Mouse (Mus musculus): ENCODE data around the gene Macrod2. TPM values are rescaled to one million over a fixed set of nuclear protein-coding genes. Genes with fewer than 3 reads are reported as not detected.

The Macrod2 gene
- polyA plus RNA-seq, 1 experiment, result 3.8 TPM

- no peaks in the 10 kb centered on the region for H3K4me1 ChIP-seq (ENCODE audit: control insufficient read depth, insufficient read depth, insufficient read length, low read length)
- TF ChIP-seq POLR2A (IDR thresholded peaks at IDR 0.05; ENCODE audit: low read depth, low read length), result no peak
- TF ChIP-seq CTCF (IDR thresholded peaks at IDR 0.05; ENCODE audit: extremely low read depth, insufficient read length, insufficient replicate concordance, low read depth, low read length), result no peak
- H3K36me3 ChIP-seq (ENCODE audit: control insufficient read depth, insufficient read depth, low read length), result no peaks in the 10 kb centered on the region
- no peak overlapping the region for H3K4me3 ChIP-seq (ENCODE audit: low read depth, low read length)
- no peaks in the 10 kb centered on the region for H3K27me3 ChIP-seq (ENCODE audit: control insufficient read depth, insufficient read depth, low read length)
- H3K27ac ChIP-seq (ENCODE audit: insufficient read depth, low read depth, low read length), result no peak overlapping the region
- WGBS, result 72% methylated on average over 4 of the region's 4 CpGs
These were observed 1405.1 kb downstream of the Macrod2 start for GRCm38 (mm10) chr2:141800236-141800635.

- Histone ChIP-seq H3K27ac (ENCODE audit: insufficient read depth, low read depth, low read length) (no peak overlapping the region), H3K4me3 (ENCODE audit: low read depth, low read length) (no peak overlapping the region), H3K27me3 (ENCODE audit: control insufficient read depth, insufficient read depth, low read length) (no peaks in the 10 kb centered on the region), H3K4me1 (ENCODE audit: control insufficient read depth, insufficient read depth, insufficient read length, low read length) (no peaks in the 10 kb centered on the region), H3K36me3 (ENCODE audit: control insufficient read depth, insufficient read depth, low read length) (no peaks in the 10 kb centered on the region)
- TF ChIP-seq CTCF (IDR thresholded peaks at IDR 0.05; ENCODE audit: extremely low read depth, insufficient read length, insufficient replicate concordance, low read depth, low read length) (no peak), POLR2A (IDR thresholded peaks at IDR 0.05; ENCODE audit: low read depth, low read length) (no peak)
- WGBS, result 72% methylated on average over 2 of the region's 2 CpGs
These were observed 1405.8 kb downstream of the Macrod2 start for GRCm38 (mm10) chr2:141800909-141801308.

DNA sequence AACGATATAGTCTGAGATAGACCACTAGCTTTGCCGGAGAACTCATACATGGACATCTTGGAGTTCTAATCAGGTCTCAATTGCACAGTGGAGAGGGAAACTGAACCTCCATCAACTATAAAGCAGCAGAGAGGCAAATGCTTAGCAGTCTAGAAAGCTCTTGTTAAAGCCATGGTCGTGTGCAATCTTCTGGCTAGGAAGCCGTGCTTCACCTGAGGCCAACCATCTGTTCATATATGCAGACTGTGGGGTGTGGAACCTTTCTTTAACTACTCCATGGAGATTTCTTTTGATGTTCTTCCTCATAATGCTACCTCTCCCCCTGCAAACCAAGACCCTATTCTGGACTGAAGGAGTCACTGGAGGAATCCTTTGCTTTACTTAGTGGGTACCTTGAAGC, 1421.2 kb downstream of the Macrod2 start:
- Histone ChIP-seq H3K4me1 (ENCODE audit: control insufficient read depth, insufficient read depth, insufficient read length, low read length) (no peaks in the 10 kb centered on the region), H3K4me3 (ENCODE audit: low read depth, low read length) (no peak overlapping the region), H3K36me3 (ENCODE audit: control insufficient read depth, insufficient read depth, low read length) (no peaks in the 10 kb centered on the region), H3K27me3 (ENCODE audit: control insufficient read depth, insufficient read depth, low read length) (no peaks in the 10 kb centered on the region), H3K27ac (ENCODE audit: insufficient read depth, low read depth, low read length) (no peak overlapping the region)
- WGBS, result 82% methylated on average over 4 of the region's 4 CpGs
- no peak for TF ChIP-seq POLR2A (IDR thresholded peaks at IDR 0.05; ENCODE audit: low read depth, low read length)
- no peak for TF ChIP-seq CTCF (IDR thresholded peaks at IDR 0.05; ENCODE audit: extremely low read depth, insufficient read length, insufficient replicate concordance, low read depth, low read length)

DNA sequence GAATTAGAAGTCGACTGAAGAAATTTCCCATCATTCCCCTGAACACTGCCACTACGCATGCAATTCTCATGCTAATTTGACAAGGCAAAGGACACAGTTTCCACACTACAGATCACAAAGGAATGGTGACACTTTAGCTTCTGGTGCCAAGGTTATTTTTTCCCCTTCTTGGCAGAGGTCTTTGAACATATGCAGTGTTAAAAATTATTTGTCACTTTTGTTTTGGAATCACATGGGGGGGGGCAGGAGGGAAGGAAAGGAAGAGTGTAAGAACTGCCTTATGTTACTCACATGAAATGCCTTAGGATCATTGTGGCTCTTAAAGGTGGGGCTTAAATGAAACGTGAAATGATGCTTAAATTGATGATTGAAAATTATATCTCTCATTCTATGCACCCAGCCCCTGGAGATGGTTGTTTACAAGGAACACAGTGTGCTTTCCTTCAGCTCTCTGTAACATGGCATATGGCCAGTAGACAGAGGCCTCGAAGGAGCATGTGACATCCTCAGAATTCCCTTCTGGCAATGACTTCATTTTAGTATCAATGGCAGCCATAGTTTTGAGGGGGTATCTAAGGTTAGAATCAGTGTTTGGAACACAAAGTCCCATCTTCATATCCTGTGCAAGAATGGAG, 1422.6 kb downstream of the Macrod2 start:
- H3K4me3 ChIP-seq (ENCODE audit: low read depth, low read length), result no peak overlapping the region
- no peaks in the 10 kb centered on the region for H3K36me3 ChIP-seq (ENCODE audit: control insufficient read depth, insufficient read depth, low read length)
- 67% methylated on average over 4 of the region's 4 CpGs for WGBS
- H3K27me3 ChIP-seq (ENCODE audit: control insufficient read depth, insufficient read depth, low read length), result no peaks in the 10 kb centered on the region
- no peak overlapping the region for H3K27ac ChIP-seq (ENCODE audit: insufficient read depth, low read depth, low read length)
- no peak for TF ChIP-seq POLR2A (IDR thresholded peaks at IDR 0.05; ENCODE audit: low read depth, low read length)
- no peak for TF ChIP-seq CTCF (IDR thresholded peaks at IDR 0.05; ENCODE audit: extremely low read depth, insufficient read length, insufficient replicate concordance, low read depth, low read length)
- no peaks in the 10 kb centered on the region for H3K4me1 ChIP-seq (ENCODE audit: control insufficient read depth, insufficient read depth, insufficient read length, low read length)

GRCm38 (mm10) chr2:141820795-141821194, 1425.7 kb downstream of the Macrod2 start:
- no peak for TF ChIP-seq POLR2A (IDR thresholded peaks at IDR 0.05; ENCODE audit: low read depth, low read length)
- no peak for TF ChIP-seq CTCF (IDR thresholded peaks at IDR 0.05; ENCODE audit: extremely low read depth, insufficient read length, insufficient replicate concordance, low read depth, low read length)
- Histone ChIP-seq H3K4me3 (ENCODE audit: low read depth, low read length) (no peak overlapping the region), H3K4me1 (ENCODE audit: control insufficient read depth, insufficient read depth, insufficient read length, low read length) (no peaks in the 10 kb centered on the region)

GRCm38 (mm10) chr2:141825606-141826495, 1430.7 kb downstream of the Macrod2 start:
- H3K4me3 ChIP-seq (ENCODE audit: low read depth, low read length), result no peak overlapping the region
- H3K27ac ChIP-seq (ENCODE audit: insufficient read depth, low read depth, low read length), result no peak overlapping the region
- H3K4me1 ChIP-seq (ENCODE audit: control insufficient read depth, insufficient read depth, insufficient read length, low read length), result no peaks in the 10 kb centered on the region
- 60% methylated on average over 8 of the region's 8 CpGs for WGBS
- TF ChIP-seq CTCF (IDR thresholded peaks at IDR 0.05; ENCODE audit: extremely low read depth, insufficient read length, insufficient replicate concordance, low read depth, low read length), result no peak
- no peak for TF ChIP-seq POLR2A (IDR thresholded peaks at IDR 0.05; ENCODE audit: low read depth, low read length)
- H3K27me3 ChIP-seq (ENCODE audit: control insufficient read depth, insufficient read depth, low read length), result no peaks in the 10 kb centered on the region
- H3K36me3 ChIP-seq (ENCODE audit: control insufficient read depth, insufficient read depth, low read length), result no peaks in the 10 kb centered on the region

More at GRCm38 (mm10) chr2:141820795-141821194, 1425.7 kb downstream of the Macrod2 start:
- H3K27me3 ChIP-seq (ENCODE audit: control insufficient read depth, insufficient read depth, low read length), result no peaks in the 10 kb centered on the region
- no peak overlapping the region for H3K27ac ChIP-seq (ENCODE audit: insufficient read depth, low read depth, low read length)
- H3K36me3 ChIP-seq (ENCODE audit: control insufficient read depth, insufficient read depth, low read length), result no peaks in the 10 kb centered on the region

GRCm38 (mm10) chr2:141830496-141830895, 1435.4 kb downstream of the Macrod2 start:
- WGBS, result 49% methylated on average over 2 of the region's 2 CpGs
- H3K4me3 ChIP-seq (ENCODE audit: low read depth, low read length), result no peak overlapping the region
- TF ChIP-seq POLR2A (IDR thresholded peaks at IDR 0.05; ENCODE audit: low read depth, low read length), result no peak
- no peak for TF ChIP-seq CTCF (IDR thresholded peaks at IDR 0.05; ENCODE audit: extremely low read depth, insufficient read length, insufficient replicate concordance, low read depth, low read length)

More at GRCm38 (mm10) chr2:141830496-141830895, 1435.4 kb downstream of the Macrod2 start:
- H3K27me3 ChIP-seq (ENCODE audit: control insufficient read depth, insufficient read depth, low read length), result no peaks in the 10 kb centered on the region
- no peaks in the 10 kb centered on the region for H3K36me3 ChIP-seq (ENCODE audit: control insufficient read depth, insufficient read depth, low read length)
- no peak overlapping the region for H3K27ac ChIP-seq (ENCODE audit: insufficient read depth, low read depth, low read length)
- no peaks in the 10 kb centered on the region for H3K4me1 ChIP-seq (ENCODE audit: control insufficient read depth, insufficient read depth, insufficient read length, low read length)
